Mouse (Mus musculus): ENCODE data around the gene Pigc.

Pigc gene

GRCm38 (mm10) chr1:161968589-161969407 lies at the start of gene Pigc:
Pigc (plus strand) TSS chr1:161969186.
- DNase-seq (ENCODE audit: low spot score in 2 of 2), result peak; percentile 90 to 95

GRCm38 (mm10) chr1:161919594-161919993 lies 49.4 kb upstream of the Pigc start:
- no peak for DNase-seq (ENCODE audit: low spot score in 2 of 2)

GRCm38 (mm10) chr1:161920475-161921454 lies 48.2 kb upstream of the Pigc start:
- DNase-seq (ENCODE audit: low spot score in 2 of 2), result no peak

- DNase-seq (ENCODE audit: low spot score in 2 of 2), result no peak
Measured at GRCm38 (mm10) chr1:161921928-161922327, 47.1 kb upstream of the Pigc start.

- DNase-seq (ENCODE audit: low spot score in 2 of 2), result no peak
Measured at GRCm38 (mm10) chr1:161924321-161924720, 44.7 kb upstream of the Pigc start.

- no peak for DNase-seq (ENCODE audit: low spot score in 2 of 2)
Measured at GRCm38 (mm10) chr1:161925281-161925805, 43.6 kb upstream of the Pigc start.

GRCm38 (mm10) chr1:161927976-161928375 lies 41.0 kb upstream of the Pigc start:
- DNase-seq (ENCODE audit: low spot score in 2 of 2), result no peak

- no peak for DNase-seq (ENCODE audit: low spot score in 2 of 2)
Measured at GRCm38 (mm10) chr1:161931313-161931712, 37.7 kb upstream of the Pigc start.

- no peak for DNase-seq (ENCODE audit: low spot score in 2 of 2)
Measured at GRCm38 (mm10) chr1:161931817-161932216, 37.2 kb upstream of the Pigc start.

- DNase-seq (ENCODE audit: low spot score in 2 of 2), result no peak
Measured at GRCm38 (mm10) chr1:161932286-161932685, 36.7 kb upstream of the Pigc start.

- DNase-seq (ENCODE audit: low spot score in 2 of 2), result no peak
Measured at GRCm38 (mm10) chr1:161942082-161942481, 26.9 kb upstream of the Pigc start.

- DNase-seq (ENCODE audit: low spot score in 2 of 2), result no peak
Measured at GRCm38 (mm10) chr1:161951009-161951779, 17.8 kb upstream of the Pigc start.

- no peak for DNase-seq (ENCODE audit: low spot score in 2 of 2)
Measured at GRCm38 (mm10) chr1:161952599-161952998, 16.4 kb upstream of the Pigc start.

- DNase-seq (ENCODE audit: low spot score in 2 of 2), result no peak
Measured at GRCm38 (mm10) chr1:161955846-161956245, 13.1 kb upstream of the Pigc start.

- no peak for DNase-seq (ENCODE audit: low spot score in 2 of 2)
Measured at GRCm38 (mm10) chr1:161957964-161958950, 10.7 kb upstream of the Pigc start.

GRCm38 (mm10) chr1:161962465-161963377 lies 6.3 kb upstream of the Pigc start:
- DNase-seq (ENCODE audit: low spot score in 2 of 2), result no peak

- no peak for DNase-seq (ENCODE audit: low spot score in 2 of 2)
Measured at GRCm38 (mm10) chr1:161967936-161968335, 1.1 kb upstream of the Pigc start.

GRCm38 (mm10) chr1:161970874-161971273 lies 1.9 kb downstream of the Pigc start:
- no peak for DNase-seq (ENCODE audit: low spot score in 2 of 2)

- no peak for DNase-seq (ENCODE audit: low spot score in 2 of 2)
Measured at GRCm38 (mm10) chr1:161972233-161972632, 3.2 kb downstream of the Pigc start.

All from frontal cortex, postnatal 36 days (tissue).